Mouse (Mus musculus) mesoderm, embryonic 11.5 days (tissue): ENCODE results near the gene Kmt5b.

ENCODE experiments used
- DNase-seq: peaks from one replicate; pipeline ENCODE4 v3.0.0-alpha.2; 2012; ENCODE audit warnings: low read depth, low spot score

Kmt5b gene

GRCm38 (mm10) chr19:3843629-3844028 is 76.4 kb downstream of the Kmt5b start:
- no peak for DNase-seq

GRCm38 (mm10) chr19:3844836-3845235 is 77.6 kb downstream of the Kmt5b start:
- DNase-seq: no peak

GRCm38 (mm10) chr19:3845339-3845738 is 78.1 kb downstream of the Kmt5b start:
- no peak for DNase-seq

- no peak for DNase-seq
These were observed 78.7 kb downstream of the Kmt5b start for GRCm38 (mm10) chr19:3845803-3846406.

GRCm38 (mm10) chr19:3846676-3847604 is 79.7 kb downstream of the Kmt5b start:
- no peak for DNase-seq

GRCm38 (mm10) chr19:3847711-3848110 is 80.5 kb downstream of the Kmt5b start:
- no peak for DNase-seq

- DNase-seq: no peak
These were observed 81.1 kb downstream of the Kmt5b start for GRCm38 (mm10) chr19:3848207-3848808.

GRCm38 (mm10) chr19:3849251-3849650 is 82.0 kb downstream of the Kmt5b start:
- DNase-seq: no peak

- DNase-seq: no peak
These were observed 82.9 kb downstream of the Kmt5b start for GRCm38 (mm10) chr19:3850076-3850475.

GRCm38 (mm10) chr19:3850847-3851469 is 83.7 kb downstream of the Kmt5b start:
- peak; percentile 24 for DNase-seq

GRCm38 (mm10) chr19:3851502-3851962 is 84.3 kb downstream of the Kmt5b start, which contains the start of gene Chka:
TSS of gene Chka (plus strand) at chr19:3851773.
- DNase-seq: peak; percentile 97

- DNase-seq: peak; percentile 56
These were observed 84.9 kb downstream of the Kmt5b start for GRCm38 (mm10) chr19:3851979-3852681.

GRCm38 (mm10) chr19:3853121-3853520 is 85.9 kb downstream of the Kmt5b start:
- no peak for DNase-seq

- no peak for DNase-seq
These were observed 86.7 kb downstream of the Kmt5b start for GRCm38 (mm10) chr19:3853891-3854290.

- DNase-seq: no peak
These were observed 87.9 kb downstream of the Kmt5b start for GRCm38 (mm10) chr19:3855091-3855490.

GRCm38 (mm10) chr19:3855601-3856000 is 88.4 kb downstream of the Kmt5b start:
- DNase-seq: no peak

- no peak for DNase-seq
These were observed 90.0 kb downstream of the Kmt5b start for GRCm38 (mm10) chr19:3857220-3857619.

GRCm38 (mm10) chr19:3862713-3863112 is 95.5 kb downstream of the Kmt5b start:
- DNase-seq: no peak

GRCm38 (mm10) chr19:3864960-3865359 is 97.7 kb downstream of the Kmt5b start:
- DNase-seq: no peak
